Mouse (Mus musculus) stomach, embryonic 14.5 days (tissue): ENCODE measurements around the gene Nek9. TPM values are rescaled to one million over a fixed set of nuclear protein-coding genes. Genes with fewer than 3 reads are reported as not detected.

ENCODE experiments used
- ATAC-seq: fragments of 200-750 bp; cut with Nextera tagmentation; 2 replicates; pipeline ENCODE4 v1.8.0; 2017; ENCODE audit warnings: low read depth, moderate TSS enrichment; ENCODE audit not compliant: insufficient number of reproducible peaks, insufficient read depth, low FRiP score
- H3K27ac ChIP-seq: fragments of 300-500 bp; sonication (generic); 2 replicates; pipeline ENCODE4 v1.5.1; 2014; ENCODE audit warnings: mild to moderate bottlenecking, low read length, moderate library complexity, mixed read lengths
- H3K27me3 ChIP-seq: fragments of 300-500 bp; sonication (generic); 2 replicates; pipeline ENCODE4 v1.6.1; 2014; ENCODE audit warnings: low read length, control low read depth, mixed read lengths; ENCODE audit not compliant: control insufficient read depth, insufficient read depth
- H3K36me3 ChIP-seq: fragments of 300-500 bp; sonication (generic); 2 replicates; pipeline ENCODE4 v1.6.1; 2014; ENCODE audit warnings: mild to moderate bottlenecking, control low read depth, low read length, moderate library complexity, mixed read lengths; ENCODE audit not compliant: control insufficient read depth, insufficient read depth
- H3K4me1 ChIP-seq: fragments of 300-500 bp; sonication (generic); 2 replicates; pipeline ENCODE4 v1.6.1; 2014; ENCODE audit warnings: low read length, control low read depth, mixed read lengths; ENCODE audit not compliant: control insufficient read depth, insufficient read depth
- H3K4me2 ChIP-seq: fragments of 300-500 bp; sonication (generic); replicated peaks from 2 replicates; pipeline ENCODE4 v1.6.1; 2014; ENCODE audit warnings: low read depth, low read length, control low read depth
- H3K4me3 ChIP-seq: fragments of 300-500 bp; sonication (generic); 2 replicates; pipeline ENCODE4 v1.5.1; 2014; ENCODE audit warnings: low read depth, low read length, control low read depth
- H3K9ac ChIP-seq: fragments of 300-500 bp; sonication (generic); replicated peaks from 2 replicates; pipeline ENCODE4 v1.6.1; 2014; ENCODE audit warnings: low read depth, mild to moderate bottlenecking, control low read depth, low read length, moderate library complexity, mixed read lengths
- H3K9me3 ChIP-seq: fragments of 300-500 bp; sonication (generic); 2 replicates; pipeline ENCODE4 v1.6.1; 2016; ENCODE audit warnings: low read depth, low read length, control low read depth; ENCODE audit not compliant: control insufficient read depth
- WGBS: fragments of 180-500 bp; shearing (Covaris S2); extraction: QIAGEN DNeasy Blood & Tissue Kit; methylation state at CpG from one replicate; pipeline ENCODE4 v1.1.7; 2014; 5-methylcytosine and 5-hydroxymethylcytosine counted together
- polyA plus RNA-seq: library from polyadenylated mRNA; unstranded; fragments of >200 nt; fragmentation: Nextera tagmentation; extraction: Ambion mirVana; gene quantifications from 2 replicates; pipeline ENCODE4 v1.2.1, GENCODE M21; 2014

Gene Nek9
- polyA plus RNA-seq, 1 experiment from 2014 or later: 20.4 TPM

GRCm38 (mm10) chr12:85262489-85262888 lies 76.7 kb downstream of the Nek9 start:
- Histone ChIP-seq H3K27me3 (no peaks in the 10 kb centered on the region), H3K4me3 (no peak overlapping the region), H3K36me3 (no peaks in the 10 kb centered on the region), H3K9ac (no peak overlapping the region), H3K9me3 (no peaks in the 10 kb centered on the region), H3K27ac (peak overlapping the region; percentile 80), H3K4me2 (no peak overlapping the region), H3K4me1 (peaks cover 18% of the 10 kb centered on the region; the same call in 1 of the 2 replicates)
- WGBS: 30% methylated on average over 10 of the region's 10 CpGs
- ATAC-seq: peak; percentile 91; the same call in 1 of the 2 replicates

DNA sequence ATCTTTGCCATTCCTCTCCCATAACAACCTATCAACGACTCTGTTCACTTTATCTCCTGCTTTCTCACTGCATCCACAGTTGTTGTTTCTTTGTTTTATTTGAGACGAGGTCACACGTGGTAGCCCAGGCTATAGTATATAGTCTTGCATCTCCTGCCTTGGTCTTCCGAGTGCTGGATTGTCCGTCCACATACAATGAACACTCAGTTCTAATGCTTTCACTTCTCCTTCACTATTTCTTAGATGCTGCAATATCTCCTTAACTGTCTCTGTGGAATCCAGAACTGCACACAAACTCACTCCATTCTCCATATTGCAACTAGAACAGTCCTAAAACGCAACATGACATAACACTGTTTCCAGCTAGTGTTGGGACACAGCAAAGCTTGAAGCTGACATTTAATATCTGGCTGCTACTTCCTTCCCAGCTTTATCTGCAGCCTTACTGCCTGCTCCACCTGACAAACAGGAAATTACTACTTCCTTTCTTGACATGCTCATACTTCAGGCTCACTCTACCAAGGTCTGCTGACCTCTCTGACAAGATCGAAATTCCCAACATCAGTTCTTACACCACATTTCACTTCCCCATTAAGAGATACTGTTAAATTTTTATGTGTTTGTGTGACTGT lies 82.0 kb downstream of the Nek9 start:
- H3K27ac ChIP-seq: peak overlapping the region; percentile 16; the same call in 1 of the 2 replicates
- H3K4me3 ChIP-seq: no peak overlapping the region
- no peaks in the 10 kb centered on the region for H3K27me3 ChIP-seq
- no peak for ATAC-seq
- WGBS: 81% methylated on average over 7 of the region's 7 CpGs
- no peaks in the 10 kb centered on the region for H3K9me3 ChIP-seq
- H3K4me1 ChIP-seq: peaks cover 5% of the 10 kb centered on the region; the same call in 1 of the 2 replicates
- no peaks in the 10 kb centered on the region for H3K36me3 ChIP-seq
- H3K4me2 ChIP-seq: no peak overlapping the region
- no peak overlapping the region for H3K9ac ChIP-seq

DNA sequence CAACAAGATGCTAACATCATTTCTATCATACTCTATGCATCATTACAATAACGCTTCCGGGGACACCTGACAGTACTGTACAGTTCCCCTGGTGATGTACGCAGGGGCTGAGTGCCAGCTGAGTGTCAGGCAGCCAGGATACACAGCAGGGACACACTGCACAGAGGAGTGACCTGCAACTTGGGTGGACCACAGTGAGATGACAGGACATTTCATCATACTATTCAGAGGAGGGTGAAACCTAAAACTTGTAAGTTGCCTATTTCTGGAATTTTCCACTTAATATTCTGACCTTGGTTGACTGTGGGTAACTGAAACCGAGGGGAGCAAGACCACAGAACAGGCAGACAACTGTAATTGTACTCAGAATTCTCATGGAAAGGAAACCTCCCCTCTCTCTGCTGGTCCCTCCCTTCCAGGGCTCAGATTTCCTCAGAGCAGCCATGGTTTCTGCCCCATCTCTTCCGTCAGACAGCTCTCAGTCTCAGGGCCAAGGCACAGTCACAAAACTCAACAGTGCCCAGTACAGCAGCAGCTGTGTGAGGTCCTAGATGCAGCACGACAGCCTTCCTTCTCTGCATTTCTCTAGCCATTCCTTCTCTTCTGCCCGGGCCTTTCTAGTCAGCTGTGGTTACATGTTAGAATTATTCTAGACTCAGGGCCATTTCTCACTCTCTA lies 82.9 kb downstream of the Nek9 start:
- Histone ChIP-seq H3K27me3 (no peaks in the 10 kb centered on the region), H3K4me2 (no peak overlapping the region), H3K36me3 (no peaks in the 10 kb centered on the region), H3K27ac (peak overlapping the region; percentile 10; the same call in 1 of the 2 replicates), H3K9me3 (no peaks in the 10 kb centered on the region), H3K9ac (no peak overlapping the region), H3K4me3 (no peak overlapping the region), H3K4me1 (peaks cover 2% of the 10 kb centered on the region; the same call in 1 of the 2 replicates)
- 58% methylated on average over 7 of the region's 7 CpGs for WGBS
- no peak for ATAC-seq

DNA sequence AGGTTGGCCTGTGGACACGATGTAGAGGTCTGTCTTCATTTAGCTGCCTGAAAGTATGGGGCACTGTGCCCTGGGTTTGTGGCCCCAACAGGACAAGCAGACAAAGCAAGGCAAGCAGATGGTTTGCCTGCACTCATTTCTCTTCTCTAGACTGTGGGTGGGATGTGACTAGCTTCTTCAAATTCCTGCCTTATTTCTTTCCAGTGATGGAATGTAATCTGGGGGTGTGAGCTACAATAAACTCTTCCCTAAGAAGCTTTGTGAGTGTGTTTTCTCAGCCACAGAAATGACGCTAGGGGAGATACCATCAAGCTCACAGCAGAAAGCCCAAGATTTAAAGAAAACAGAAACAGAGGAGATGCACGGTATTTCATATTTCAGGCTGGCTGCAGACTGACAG lies 87.1 kb downstream of the Nek9 start:
- no peaks in the 10 kb centered on the region; the same call in 1 of the 2 replicates for H3K9me3 ChIP-seq
- H3K9ac ChIP-seq: no peak overlapping the region
- H3K4me3 ChIP-seq: no peak overlapping the region
- H3K27me3 ChIP-seq: no peaks in the 10 kb centered on the region
- H3K27ac ChIP-seq: no peak overlapping the region
- no peak for ATAC-seq
- no peaks in the 10 kb centered on the region; the same call in 1 of the 2 replicates for H3K4me1 ChIP-seq
- H3K36me3 ChIP-seq: 0 out of 2 replicates have a peak, but pooled peaks cover 2% of the 10 kb centered on the region
- WGBS: 81% methylated on average over 3 of the region's 3 CpGs
- no peak overlapping the region for H3K4me2 ChIP-seq

Other genes starting within 250 kb of the Nek9 start
- 4.4 and 5.3 TPM in 2 replicates for gene Prox2, start 228.6 kb downstream of the Nek9 start, polyA plus RNA-seq
- 99.1 and 102 TPM in 2 replicates for gene Dlst, start 228.5 kb downstream of the Nek9 start, polyA plus RNA-seq
- gene Rps6kl1, start 188.1 kb downstream of the Nek9 start, polyA plus RNA-seq: 1.5 and 1.8 TPM in 2 replicates
- gene Pgf, start 161.6 kb downstream of the Nek9 start, polyA plus RNA-seq: 18.2 and 21.8 TPM in 2 replicates
- gene Eif2b2, start 119.9 kb downstream of the Nek9 start, polyA plus RNA-seq: 81.1 and 82.5 TPM in 2 replicates
- gene Mlh3, start 68.8 kb downstream of the Nek9 start, polyA plus RNA-seq: 9.0 and 9.8 TPM in 2 replicates
- gene Acyp1, start 50.9 kb downstream of the Nek9 start, polyA plus RNA-seq: 45.2 and 56.8 TPM in 2 replicates
- 2.0 and 2.8 TPM in 2 replicates for gene Zc2hc1c, start 50.8 kb downstream of the Nek9 start, polyA plus RNA-seq
- 386 and 405 TPM in 2 replicates for gene Tmed10, start 35.5 kb upstream of the Nek9 start, polyA plus RNA-seq
- gene Fos, start 134.5 kb upstream of the Nek9 start, polyA plus RNA-seq: 8.6 and 9.1 TPM in 2 replicates